Mouse (Mus musculus) cortical plate, adult 2 months (tissue): ENCODE results near the gene Gse1.

Source experiments
- CTCF ChIP-seq: fragments of 200-500 bp; IDR thresholded peaks from 2 replicates; pipeline ENCODE4 v1.5.1; 2011; ENCODE audit warnings: mild to moderate bottlenecking, control low read depth, low read length; ENCODE audit not compliant: insufficient read depth; ENCODE audit errors: extremely low read depth
- POLR2A ChIP-seq: fragments of 200-500 bp; IDR thresholded peaks from 2 replicates; pipeline ENCODE4 v1.6.1; 2011; ENCODE audit warnings: mild to moderate bottlenecking, low read length, control low read depth; ENCODE audit not compliant: insufficient read depth; ENCODE audit errors: extremely low read depth

DNA sequence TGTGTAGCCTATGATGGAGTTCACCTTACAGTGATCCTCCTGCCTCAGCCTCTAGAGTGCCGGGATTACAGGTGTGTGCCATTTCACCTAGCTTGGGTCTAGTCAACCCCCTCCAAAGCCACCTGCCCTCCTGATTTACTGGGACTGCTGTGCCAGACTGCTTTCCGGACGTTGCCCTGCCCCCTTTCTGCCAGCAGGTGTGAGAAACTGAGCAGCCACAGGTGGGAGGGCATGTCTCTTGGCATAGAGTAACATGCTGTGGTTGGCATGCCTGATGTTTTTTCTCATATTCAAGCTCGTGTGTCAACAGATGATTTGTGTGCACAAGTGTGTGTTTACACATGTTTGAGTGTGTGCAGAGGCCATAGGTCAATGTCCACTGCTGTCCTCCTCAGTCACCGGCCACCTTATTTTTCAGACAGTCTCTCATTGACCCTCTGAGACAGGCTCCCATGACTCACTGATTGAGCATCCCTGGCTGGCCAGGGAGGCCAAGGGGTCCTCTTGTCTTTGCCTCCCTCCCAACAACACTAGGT is 15.7 kb downstream of the Gse1 start:
- TF ChIP-seq CTCF = no peak
- TF ChIP-seq POLR2A = no peak
